9 mouse cellular contexts compared by ENCODE assay signal in genomic region chr12:117728178-117728611, GRCm38 (mm10).
DNase-seq lines count a peak whose midpoint lies in the region; ATAC-seq and TF ChIP-seq lines count a peak whose summit lies in the region.
"Had no signal": no experiment of that assay in that cellular context is flagged by ENCODE, and none has a peak within 500 bp of the region (broad histone marks: within the 10 kb centered on the region; RNA-seq: fewer than 3 reads in every experiment).

No protein-coding gene starts in this region.

- no peak overlapping the region for H3K4me3 ChIP-seq in lung, adult 2 months (replicated peaks; ENCODE audit: extremely low read depth, low read depth, low read length)
- H3K4me3 ChIP-seq in hindbrain, embryonic 12.5 days: no peak overlapping the region
- H3K4me3 ChIP-seq in neural tube, embryonic 13.5 days: no peak overlapping the region
- H3K4me3 ChIP-seq in cerebellum, adult 2 months (replicated peaks; ENCODE audit: insufficient read depth, low read depth, low read length): no peak overlapping the region
- H3K4me3 ChIP-seq: myocyte had no signal

- H3K4me2 ChIP-seq in hindbrain, embryonic 12.5 days (replicated peaks): no peak overlapping the region
- H3K4me2 ChIP-seq in neural tube, embryonic 13.5 days: no peak overlapping the region

- H3K9me3 ChIP-seq in hindbrain, embryonic 12.5 days (replicated peaks): no peaks in the 10 kb centered on the region
- H3K9me3 ChIP-seq in neural tube, embryonic 13.5 days: no peaks in the 10 kb centered on the region

- no peak overlapping the region for H3K9ac ChIP-seq in hindbrain, embryonic 12.5 days
- H3K9ac ChIP-seq in neural tube, embryonic 13.5 days: no peak overlapping the region

- peak; percentile 10 for DNase-seq in CD4-positive, CD25-positive, alpha-beta regulatory T cell, adult 2 months (ENCODE audit: low read depth, low spot score)
- peak; percentile 27 for DNase-seq in lung, postnatal 10 days
- no peak for DNase-seq in lung, adult 2 months
- DNase-seq in cerebellum, adult 2 months: no peak
- DNase-seq in thymus, postnatal 25 days: no peak

- ATAC-seq in CD4-positive, CD25-positive, alpha-beta regulatory T cell, adult 4 months: no peak
- peak; percentile 66 for ATAC-seq in hindbrain, embryonic 12.5 days (ENCODE audit: low FRiP score)
- ATAC-seq in neural tube, embryonic 13.5 days (ENCODE audit: low read depth): peak; percentile 47; the same call in 1 of the 2 replicates

- H3K36me3 ChIP-seq in hindbrain, embryonic 12.5 days: peaks cover 16% of the 10 kb centered on the region
- H3K36me3 ChIP-seq in neural tube, embryonic 13.5 days: peaks cover 39% of the 10 kb centered on the region

- peak overlapping the region; percentile 82 for H3K27ac ChIP-seq in hindbrain, embryonic 12.5 days
- peak overlapping the region; percentile 65 for H3K27ac ChIP-seq in neural tube, embryonic 13.5 days (replicated peaks)
- no peak overlapping the region for H3K27ac ChIP-seq in cerebellum, adult 2 months (ENCODE audit: insufficient read depth, low read length)

- 15% methylated on average over 3 of the region's 3 CpGs for WGBS in lung, adult 2 months
- 41% methylated on average over 3 of the region's 3 CpGs for WGBS in hindbrain, embryonic 12.5 days
- 18% methylated on average over 3 of the region's 3 CpGs for WGBS in neural tube, embryonic 13.5 days
- WGBS in cerebellum, adult 2 months: 45% methylated on average over 3 of the region's 3 CpGs

- TF ChIP-seq CTCF in lung, adult 2 months (IDR thresholded peaks at IDR 0.05; ENCODE audit: insufficient read depth, low read length): no peak
- no peak for TF ChIP-seq CTCF in cerebellum, adult 2 months (IDR thresholded peaks at IDR 0.05; ENCODE audit: borderline replicate concordance, insufficient read depth, low read depth, low read length)

- TF ChIP-seq POLR2A in lung, adult 2 months (IDR thresholded peaks at IDR 0.05; ENCODE audit: borderline replicate concordance, extremely low read depth, low read depth, low read length): no peak
- TF ChIP-seq POLR2A in cerebellum, adult 2 months (IDR thresholded peaks at IDR 0.05; ENCODE audit: borderline replicate concordance, insufficient read depth, low read length): no peak

- H3K27me3 ChIP-seq in hindbrain, embryonic 12.5 days: no peaks in the 10 kb centered on the region
- H3K27me3 ChIP-seq in neural tube, embryonic 13.5 days: no peaks in the 10 kb centered on the region
- H3K27me3 ChIP-seq in cerebellum, adult 2 months (ENCODE audit: control insufficient read depth, insufficient read depth, low read length): no peaks in the 10 kb centered on the region

- peaks cover 4% of the 10 kb centered on the region for H3K4me1 ChIP-seq in lung, adult 2 months (ENCODE audit: control insufficient read depth, insufficient read depth, low read length)
- H3K4me1 ChIP-seq in hindbrain, embryonic 12.5 days: peaks cover 6% of the 10 kb centered on the region; the same call in 1 of the 2 replicates
- H3K4me1 ChIP-seq in neural tube, embryonic 13.5 days (replicated peaks): peaks cover 25% of the 10 kb centered on the region
- H3K4me1 ChIP-seq in cerebellum, adult 2 months (ENCODE audit: control insufficient read depth, insufficient read depth, low read length): no peaks in the 10 kb centered on the region

Comparison
In these comparisons a context has a peak if more than half of its experiments do, and no peak if none do; other contexts are left out.
1. DNase-seq: peak in CD4-positive, CD25-positive, alpha-beta regulatory T cell, adult 2 months (single experiment) and lung, postnatal 10 days (single experiment); none in lung, adult 2 months (single experiment), cerebellum, adult 2 months (0 of 2) and thymus, postnatal 25 days (single experiment).